Mouse (Mus musculus): ENCODE results near the gene Zfp36l3. TPM values are rescaled to one million over a fixed set of nuclear protein-coding genes. Genes with fewer than 3 reads are reported as not detected.
"Not testable (repeated sequence)": the region's sequence is repeated elsewhere in the genome, so short reads cannot be mapped to it uniquely, and the experiment has no call there.

Zfp36l3 gene
- total RNA-seq (2021): not detected

DNA sequence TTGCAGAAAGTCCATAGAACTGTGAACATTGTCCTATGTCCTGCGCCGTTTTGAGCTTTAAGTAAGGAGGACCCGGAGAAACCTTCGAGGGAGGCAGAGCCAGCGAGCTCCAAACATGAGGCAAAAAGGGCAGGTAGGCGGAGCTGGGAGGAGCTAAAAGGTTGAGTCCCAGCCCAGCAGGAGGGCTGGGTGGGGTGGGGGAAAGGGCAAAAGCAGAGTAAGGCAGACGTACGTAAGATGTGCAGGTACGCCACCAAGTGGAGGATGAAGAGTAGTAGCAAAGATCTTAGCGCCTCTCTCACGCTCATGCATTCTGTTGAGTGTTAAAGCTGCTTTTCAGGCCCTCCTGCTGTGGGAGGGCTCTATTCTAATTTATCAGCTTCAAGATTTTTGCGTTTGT is at the start of gene Zfp36l3:
TSS of gene Zfp36l3 (minus strand) at position 119 of the 400 bp plus-strand sequence.
- DNase-seq: no peak

DNA sequence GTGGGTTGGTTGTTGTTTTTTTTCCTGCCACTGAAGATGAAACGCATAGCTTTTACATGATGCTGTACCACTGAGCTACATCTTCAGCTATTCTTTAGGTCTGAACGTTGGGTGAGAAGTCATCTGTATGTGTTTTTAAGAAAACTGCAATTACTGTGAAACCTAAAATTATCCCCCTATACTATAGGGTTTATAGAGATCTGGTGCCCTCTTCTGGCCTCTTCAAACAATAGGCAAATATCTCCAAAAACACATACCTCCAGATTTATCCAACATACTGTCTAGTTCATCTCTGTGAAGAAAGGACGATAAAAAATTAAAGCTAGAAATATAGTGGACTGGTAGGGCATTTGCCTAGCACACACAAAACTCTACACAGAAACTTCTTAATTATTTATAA is 22.9 kb upstream of the Zfp36l3 start:
- DNase-seq: no peak

DNA sequence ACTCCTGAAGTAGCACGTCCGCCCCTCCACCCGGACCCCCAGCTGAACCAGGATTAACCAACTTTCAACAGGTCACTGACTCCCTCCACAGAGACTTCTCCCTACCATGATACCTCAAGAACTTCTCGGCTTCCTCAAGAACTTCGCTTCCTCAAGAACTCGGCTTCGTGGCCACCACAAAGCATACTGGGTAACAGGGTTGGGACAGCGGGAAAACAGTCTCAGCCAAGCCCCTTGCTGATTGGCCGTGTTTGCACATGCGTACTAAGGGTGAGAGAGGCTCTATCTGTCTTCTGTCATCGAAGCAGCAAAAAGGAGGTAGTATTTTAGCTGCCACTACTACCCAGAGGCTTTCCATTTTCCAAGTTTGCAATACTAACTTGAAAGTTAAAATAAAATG is 21.3 kb upstream of the Zfp36l3 start, which contains the start of gene Xlr:
TSS of gene Xlr (minus strand) at position 188 of the 400 bp plus-strand sequence.
- DNase-seq: not testable (repeated sequence)

DNA sequence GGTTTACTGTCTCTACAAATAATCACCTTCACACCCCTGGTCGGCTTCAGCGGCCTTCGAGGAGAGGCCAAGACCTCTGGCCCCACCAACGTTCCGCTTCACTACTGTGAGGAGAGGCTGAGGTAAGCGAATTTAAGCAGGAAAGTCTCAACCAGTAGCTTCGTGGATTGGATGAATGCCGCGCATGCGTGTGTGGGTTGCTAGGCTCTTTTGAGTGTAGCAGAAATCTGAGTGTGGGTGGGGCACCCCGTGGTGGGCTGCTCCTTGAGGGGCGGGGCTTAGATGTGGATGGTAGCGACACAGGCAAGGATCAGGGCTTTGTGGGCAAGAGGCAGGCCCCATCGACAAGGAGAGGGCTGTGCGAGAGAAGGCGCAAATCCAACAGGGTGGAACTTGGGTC is 18.5 kb downstream of the Zfp36l3 start, which contains the start of gene 1700013H16Rik:
TSS of gene 1700013H16Rik (minus strand) at position 96 of the 400 bp plus-strand sequence.
- no peak for DNase-seq

DNA sequence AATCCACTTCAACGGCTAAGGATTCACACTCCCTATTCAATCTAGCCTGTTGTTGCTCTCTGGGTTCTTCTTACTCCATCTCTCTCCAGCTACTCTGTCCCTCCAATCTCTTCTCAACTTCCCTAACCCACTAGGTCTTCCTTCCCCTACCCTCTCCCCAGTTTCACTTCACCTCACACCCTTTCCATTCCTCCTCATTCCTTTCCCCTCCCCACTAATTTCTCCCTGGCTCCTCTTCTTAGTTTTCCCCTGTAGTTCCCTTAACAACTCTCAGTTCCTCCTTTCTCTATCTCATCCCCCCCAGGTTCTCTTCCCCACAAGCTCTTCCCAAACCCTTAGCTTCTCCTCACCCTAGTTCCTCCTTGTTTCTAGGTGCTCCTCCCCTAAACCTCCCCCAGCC is 23.3 kb downstream of the Zfp36l3 start:
- DNase-seq: no peak

DNA sequence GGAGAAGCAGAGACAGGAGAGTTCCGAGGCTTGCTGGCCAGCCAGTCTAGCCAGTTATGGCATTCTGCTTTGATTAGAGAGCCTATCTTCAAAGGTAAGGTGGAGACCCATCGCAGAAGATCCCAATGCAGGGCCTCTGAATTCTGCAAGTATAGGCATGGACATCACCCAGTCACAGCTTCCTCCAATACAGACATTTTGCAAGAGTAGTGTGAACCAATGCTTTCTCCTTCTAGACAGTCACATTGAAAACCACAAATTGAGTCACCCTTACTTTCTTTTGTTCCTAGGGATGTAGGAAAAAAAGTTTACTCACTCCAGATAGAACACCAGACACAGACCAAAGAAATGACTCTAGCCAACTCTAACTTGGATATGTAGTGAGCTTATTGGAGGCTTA is 47.2 kb downstream of the Zfp36l3 start:
- no peak for DNase-seq

DNA sequence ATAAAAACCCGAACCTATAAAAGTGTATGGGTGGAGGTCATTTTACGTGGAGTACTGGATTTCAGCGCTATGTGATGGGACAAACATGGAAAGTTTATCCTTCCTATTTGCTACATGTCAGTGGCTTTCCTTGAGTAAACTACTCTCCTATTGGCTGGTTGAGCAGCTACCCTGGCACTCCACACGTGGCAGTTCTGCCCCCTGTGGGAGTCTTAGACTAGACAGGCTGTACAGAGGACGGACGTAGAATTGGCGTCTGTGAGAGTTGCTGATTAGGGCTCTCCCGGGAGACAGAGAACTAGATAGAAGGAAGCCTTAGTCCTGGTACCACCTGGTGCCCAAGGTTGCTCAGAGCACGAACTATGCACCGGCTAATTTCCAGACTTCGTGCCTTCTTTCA is 51.6 kb downstream of the Zfp36l3 start, which contains the start of gene 4930502E18Rik:
TSS of gene 4930502E18Rik (plus strand) at position 231 of the 400 bp plus-strand sequence.
- no peak for DNase-seq

Other genes starting within 250 kb of the Zfp36l3 start
- 10 to 100 TPM; 28.5 to 32.2 TPM for gene Rtl8c, start 168.4 kb downstream of the Zfp36l3 start, total RNA-seq (2021)
- not detected for gene Gm14597, start 167.4 kb downstream of the Zfp36l3 start, total RNA-seq (2021)
- 100 to 1,000 TPM; 203 to 228 TPM for gene Rtl8a, start 132.7 kb downstream of the Zfp36l3 start, total RNA-seq (2021)
- gene Rtl8b, start 106.0 kb downstream of the Zfp36l3 start, total RNA-seq (2021): 100 to 1,000 TPM; 131 to 154 TPM
- gene 4930502E18Rik, start 51.6 kb downstream of the Zfp36l3 start, total RNA-seq (2021): not detected
- not detected for gene 1700013H16Rik, start 18.6 kb downstream of the Zfp36l3 start, total RNA-seq (2021)
- 1 to 10 TPM; 2.2 to 3.1 TPM for gene Xlr, start 21.3 kb upstream of the Zfp36l3 start, total RNA-seq (2021)